ENCODE assay signal across 24 mouse cellular contexts in genomic region chr12:34040949-34041348, GRCm38 (mm10).
DNase-seq lines count a peak whose midpoint lies in the region; ATAC-seq lines count a peak whose summit lies in the region.
"Had no signal": no experiment of that assay in that cellular context is flagged by ENCODE, and none has a peak within 500 bp of the region (broad histone marks: within the 10 kb centered on the region; RNA-seq: fewer than 3 reads in every experiment).

No protein-coding gene starts in this region.

- ATAC-seq in erythroblast, adult 5-6 weeks (replicated peaks; ENCODE audit: low FRiP score, poor library complexity, severe bottlenecking) = no peak
- ATAC-seq: activated CD4-positive, CD25-positive, alpha-beta regulatory T cell, adult 4 months; forebrain, embryonic 16.5 days had no signal

- peak; percentile 36 to 74 for DNase-seq in adrenal gland, adult (ENCODE audit: inconsistent age in 2 of 2, low spot score in 1 of 2)
- DNase-seq in adrenal gland, postnatal 4 days (ENCODE audit: low spot score in 2 of 2) = no peak
- peak; percentile 55 for DNase-seq in Muller cell, postnatal 12 days (ENCODE audit: inconsistent ontology term)
- DNase-seq in adrenal gland, postnatal 14 days = peak; percentile 50
- peak; percentile 13 for DNase-seq in fibroblast of lung, adult 2 months (ENCODE audit: low read depth)
- no peak for DNase-seq in right cerebral cortex, postnatal 10 days (ENCODE audit: low spot score in 2 of 2)
- no peak for DNase-seq in layer of hippocampus, adult 11-12 months (ENCODE audit: low spot score)
- DNase-seq: B cell, adult 2 months; cerebellum, adult 9-11 months; gastrocnemius, postnatal 25 days; heart, adult 2 months; heart, postnatal 14 days; kidney, adult 11 months; kidney, postnatal 36 days; layer of hippocampus, adult 9-11 months; liver, embryonic 13.5 days; lung, embryonic 14.5 days; lung, postnatal 4 days; midbrain, embryonic 14.5 days; retina, postnatal 1 day; thymus, postnatal 36 days had no signal

Comparison
In these comparisons a context has a peak if more than half of its experiments do, and no peak if none do; other contexts are left out.
1. DNase-seq: peak in adrenal gland, adult (2 of 2), Muller cell, postnatal 12 days (single experiment), adrenal gland, postnatal 14 days (single experiment) and fibroblast of lung, adult 2 months (single experiment); none in adrenal gland, postnatal 4 days (0 of 2), right cerebral cortex, postnatal 10 days (0 of 2) and layer of hippocampus, adult 11-12 months (single experiment).